Mouse (Mus musculus) B cell, adult 62 days (primary cell): Measurements from ENCODE around the gene Aldh9a1. TPM values are rescaled to one million over a fixed set of nuclear protein-coding genes. Genes with fewer than 3 reads are reported as not detected.

ENCODE experiments used
- total RNA-seq: library from RNA; stranded (reverse); gene quantifications from 4 replicates; pipeline ENCODE4 v1.2.4, GENCODE M21; 2023

The Aldh9a1 gene
- 35.4 to 39.9 TPM (median 38.5 TPM) in 4 replicates for total RNA-seq

GRCm38 (mm10) chr1:167349815-167350596 is at the start of gene Aldh9a1:
Gene Aldh9a1 (plus strand): TSS chr1:167349991.

DNA sequence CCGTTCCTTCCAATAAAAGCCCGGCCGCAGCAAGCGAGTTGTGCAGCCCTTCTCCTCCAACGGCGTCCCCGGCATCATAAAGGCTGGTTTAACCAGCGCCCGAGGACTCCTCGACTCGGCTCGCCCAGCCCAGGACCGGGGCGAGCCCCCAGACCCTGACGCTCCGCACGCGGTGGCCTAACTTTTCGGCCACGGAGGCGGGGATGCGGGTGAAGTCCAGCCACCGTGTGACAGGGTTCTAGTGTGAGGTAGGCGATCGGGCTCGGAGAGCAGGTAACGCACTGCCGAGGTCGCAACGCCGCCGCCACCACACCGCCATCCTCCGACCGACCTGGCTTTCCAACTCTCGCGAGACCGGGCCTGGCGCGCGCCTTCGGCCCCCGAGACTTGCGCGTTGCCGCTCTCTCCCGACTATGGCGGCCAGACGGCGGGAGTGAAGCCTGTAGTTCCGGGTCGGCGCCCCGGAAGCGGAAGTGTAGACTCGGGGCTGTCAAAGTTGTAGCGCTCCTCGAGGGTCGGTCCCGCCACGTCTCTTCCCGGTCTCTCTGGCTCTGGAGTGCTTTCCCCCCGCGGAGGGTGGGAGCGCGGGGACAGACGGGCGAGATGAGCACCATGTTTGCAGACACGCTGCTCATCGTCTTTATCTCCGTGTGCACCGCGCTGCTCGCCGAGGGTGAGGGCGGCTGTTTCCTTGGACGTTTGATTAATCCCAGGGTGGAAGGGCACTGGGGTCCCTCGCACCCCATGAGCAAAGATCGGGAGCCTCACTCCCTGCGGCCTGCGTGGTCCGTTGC is 41.3 kb upstream of the Aldh9a1 start, which contains the start of gene Tmco1:
Gene Tmco1, plus strand, starts transcription at position 118 of the 794 bp plus-strand sequence.

DNA sequence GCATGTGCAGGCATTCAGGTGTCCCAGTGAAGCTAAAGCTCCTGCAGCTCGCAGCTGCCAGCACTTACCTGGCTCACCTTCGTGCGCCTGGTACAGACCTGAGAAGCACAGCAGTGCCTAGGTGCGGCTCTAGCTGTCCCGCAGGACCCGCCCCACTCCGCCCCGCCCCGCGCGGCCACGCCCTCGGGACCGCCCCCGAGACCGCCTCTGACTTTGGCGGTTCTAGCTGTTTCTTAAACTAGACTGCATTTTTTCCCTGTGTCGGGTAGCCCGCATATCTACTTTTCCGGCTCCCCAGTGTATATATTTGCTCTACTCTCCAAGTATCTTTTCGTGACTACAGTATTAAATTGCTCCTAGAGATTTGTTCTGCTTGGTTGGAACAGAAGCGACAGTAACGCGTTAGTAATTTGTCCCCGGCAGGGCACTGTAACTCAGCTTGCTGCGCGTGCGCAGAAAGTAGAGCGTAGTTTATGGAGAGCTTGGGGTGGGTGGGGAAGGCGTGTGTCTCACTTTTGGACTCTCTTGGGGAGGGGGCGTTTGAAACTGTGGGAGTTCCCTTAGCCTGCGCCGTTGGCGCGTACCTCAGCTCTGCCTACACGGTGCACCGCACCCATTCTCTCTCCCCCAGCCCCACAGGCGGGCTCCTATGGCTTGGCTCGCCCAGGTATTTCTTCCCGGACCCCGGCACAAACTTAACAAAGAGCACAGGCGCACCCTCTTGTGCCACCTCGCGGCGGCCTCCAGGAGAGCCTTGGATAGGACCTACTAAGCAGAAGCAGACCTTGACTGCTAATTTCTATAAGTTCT is 44.1 kb downstream of the Aldh9a1 start, which contains the start of gene Mgst3:
Gene Mgst3, minus strand, starts transcription at position 159 of the 810 bp plus-strand sequence.

Other genes with a start within 250 kb of the Aldh9a1 start
- 12.8 to 17.3 TPM (median 16.7 TPM) in 4 replicates for gene Uck2, start 64.7 kb upstream of the Aldh9a1 start, total RNA-seq
- gene Tmco1, start 41.6 kb upstream of the Aldh9a1 start, total RNA-seq: 28.6 to 33.2 TPM (median 31.2 TPM) in 4 replicates
- gene Mgst3, start 43.9 kb downstream of the Aldh9a1 start, total RNA-seq: 2.9 to 6.8 TPM (median 5.3 TPM) in 4 replicates
- gene Lrrc52, start 116.8 kb downstream of the Aldh9a1 start, total RNA-seq: not detected in 4 replicates
- gene Rxrg, start 248.4 kb downstream of the Aldh9a1 start, total RNA-seq: not detected in 4 replicates